Mouse (Mus musculus) heart, embryonic 11.5 days (tissue): Measurements from ENCODE around the gene Pola2. TPM values are rescaled to one million over a fixed set of nuclear protein-coding genes. Genes with fewer than 3 reads are reported as not detected.

Source experiments
- ATAC-seq: fragments of 200-750 bp; cut with Nextera tagmentation; replicated peaks from 2 replicates; pipeline ENCODE4 v1.8.0; 2017; ENCODE audit warnings: moderate library complexity; ENCODE audit not compliant: insufficient number of reproducible peaks, low FRiP score, low TSS enrichment
- H3K27ac ChIP-seq: fragments of 300-500 bp; sonication (generic); 2 replicates; pipeline ENCODE4 v1.5.1; 2014; ENCODE audit warnings: mild to moderate bottlenecking, low read depth, low read length
- H3K27me3 ChIP-seq: fragments of 300-500 bp; sonication (generic); 2 replicates; pipeline ENCODE4 v1.6.1; 2014; ENCODE audit warnings: mild to moderate bottlenecking, low read length, mixed read lengths; ENCODE audit not compliant: control insufficient read depth, insufficient read depth
- H3K36me3 ChIP-seq: fragments of 300-500 bp; sonication (generic); 2 replicates; pipeline ENCODE4 v1.6.1; 2014; ENCODE audit warnings: mild to moderate bottlenecking, low read length, moderate library complexity, mixed read lengths; ENCODE audit not compliant: control insufficient read depth, insufficient read depth
- H3K4me1 ChIP-seq: fragments of 300-500 bp; sonication (generic); 2 replicates; pipeline ENCODE4 v1.6.1; 2014; ENCODE audit warnings: low read length; ENCODE audit not compliant: control insufficient read depth, insufficient read depth
- H3K4me2 ChIP-seq: fragments of 300-500 bp; sonication (generic); 2 replicates; pipeline ENCODE4 v1.6.1; 2014; ENCODE audit warnings: mild to moderate bottlenecking, moderate library complexity
- H3K4me3 ChIP-seq: fragments of 300-500 bp; sonication (generic); 2 replicates; pipeline ENCODE4 v1.5.1; 2014; ENCODE audit warnings: low read depth, low read length
- H3K9ac ChIP-seq: fragments of 300-500 bp; sonication (generic); 2 replicates; pipeline ENCODE4 v1.6.1; 2014; ENCODE audit warnings: mild to moderate bottlenecking, low read depth, low read length, moderate library complexity
- H3K9me3 ChIP-seq: fragments of 300-500 bp; sonication (generic); replicated peaks from 2 replicates; pipeline ENCODE4 v1.6.1; 2016; ENCODE audit warnings: low read length; ENCODE audit not compliant: control insufficient read depth
- WGBS: fragments of 180-500 bp; shearing (Covaris S2); extraction: QIAGEN DNeasy Blood & Tissue Kit; methylation state at CpG from one replicate; pipeline ENCODE4 v1.1.7; 2014; ENCODE audit not compliant: insufficient replicate concordance; 5-methylcytosine and 5-hydroxymethylcytosine counted together
- polyA plus RNA-seq: library from polyadenylated mRNA; unstranded; fragments of >200 nt; fragmentation: Nextera tagmentation; extraction: Ambion mirVana; gene quantifications from 2 replicates; pipeline ENCODE4 v1.2.1, GENCODE M21; 2014

Gene Pola2
- polyA plus RNA-seq, 1 experiment from 2014 or later, result 58.9 TPM

DNA sequence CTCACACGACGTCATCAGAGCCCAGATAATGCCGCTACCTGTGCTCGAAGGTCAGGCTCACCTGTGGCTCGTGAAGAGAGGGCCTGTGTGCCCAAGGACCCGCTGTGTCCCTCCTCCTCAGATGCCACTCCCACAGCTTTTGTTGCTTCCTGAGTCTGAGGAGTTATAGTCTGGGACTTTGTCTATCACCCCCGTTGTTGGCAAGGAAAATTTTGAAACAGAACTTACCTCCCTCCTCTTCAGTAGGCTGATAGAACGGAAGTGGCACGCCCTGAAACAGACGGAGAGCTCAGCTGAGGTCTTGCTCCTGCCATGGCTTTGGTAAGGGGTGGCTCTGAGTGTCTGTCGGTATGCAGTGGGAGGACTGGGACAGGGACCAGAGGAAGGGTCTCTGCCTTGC lies 13.8 kb downstream of the Pola2 start:
- 94% methylated on average over 11 of the region's 11 CpGs for WGBS
- H3K4me3 ChIP-seq, result no peak overlapping the region
- H3K36me3 ChIP-seq, result peaks cover 24% of the 10 kb centered on the region
- no peak overlapping the region for H3K4me2 ChIP-seq
- peaks cover 37% of the 10 kb centered on the region for H3K4me1 ChIP-seq
- H3K27ac ChIP-seq, result no peak overlapping the region
- no peak for ATAC-seq
- no peaks in the 10 kb centered on the region for H3K9me3 ChIP-seq
- no peaks in the 10 kb centered on the region for H3K27me3 ChIP-seq
- H3K9ac ChIP-seq, result no peak overlapping the region

DNA sequence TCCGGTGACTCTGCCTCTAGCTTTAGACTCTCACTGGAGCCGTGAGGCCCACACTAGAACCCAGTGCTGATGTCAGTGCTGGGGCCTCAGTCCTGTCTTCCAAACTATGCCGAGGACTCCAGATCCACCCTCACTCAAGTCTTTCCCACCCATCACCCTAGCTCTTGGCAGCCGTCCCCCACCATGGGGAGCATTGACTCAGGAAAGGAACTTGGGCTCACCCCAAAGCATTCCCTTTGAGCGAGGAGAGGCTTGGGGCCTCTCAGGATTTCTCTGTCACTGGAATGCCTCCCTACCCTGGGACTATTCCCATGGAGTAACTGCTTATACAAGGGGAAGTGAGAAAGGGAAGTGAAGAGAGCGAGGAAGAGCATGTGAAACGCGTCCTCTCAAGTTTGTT lies 18.1 kb downstream of the Pola2 start:
- H3K36me3 ChIP-seq, result peaks cover 37% of the 10 kb centered on the region
- ATAC-seq, result no peak
- peaks cover 37% of the 10 kb centered on the region for H3K4me1 ChIP-seq
- no peak overlapping the region for H3K4me2 ChIP-seq
- 62% methylated on average over 8 of the region's 8 CpGs for WGBS
- H3K4me3 ChIP-seq, result no peak overlapping the region
- no peaks in the 10 kb centered on the region for H3K27me3 ChIP-seq
- peak overlapping the region; percentile 8; the same call in 1 of the 2 replicates for H3K9ac ChIP-seq
- H3K9me3 ChIP-seq, result no peaks in the 10 kb centered on the region
- H3K27ac ChIP-seq, result peak overlapping the region; percentile 69

DNA sequence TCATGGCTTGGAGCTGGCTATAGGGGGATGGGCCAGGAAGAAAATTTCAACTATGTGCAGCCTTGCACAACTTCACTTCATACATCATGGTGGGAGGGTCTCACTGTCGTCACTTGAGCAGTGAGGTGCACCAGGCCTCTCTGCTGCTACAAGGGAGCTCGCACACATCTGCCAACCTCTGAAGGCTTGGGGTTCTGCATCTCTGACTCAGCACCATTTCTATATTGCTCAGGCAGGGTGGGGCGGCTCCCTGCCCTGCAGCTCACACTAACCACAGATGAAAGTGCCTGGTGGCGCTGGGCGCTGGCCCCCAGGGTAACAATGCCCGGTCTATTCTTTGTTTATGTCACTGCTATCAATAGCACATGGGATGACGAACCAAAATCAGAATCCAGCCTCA lies 19.0 kb downstream of the Pola2 start:
- peak; percentile 63 for ATAC-seq
- Histone ChIP-seq H3K4me3 (no peak overlapping the region), H3K4me1 (peaks cover 37% of the 10 kb centered on the region), H3K9me3 (no peaks in the 10 kb centered on the region), H3K27me3 (no peaks in the 10 kb centered on the region), H3K27ac (peak overlapping the region; percentile 69), H3K4me2 (no peak overlapping the region), H3K9ac (no peak overlapping the region), H3K36me3 (peaks cover 33% of the 10 kb centered on the region)
- WGBS, result 38% methylated on average over 7 of the region's 7 CpGs

DNA sequence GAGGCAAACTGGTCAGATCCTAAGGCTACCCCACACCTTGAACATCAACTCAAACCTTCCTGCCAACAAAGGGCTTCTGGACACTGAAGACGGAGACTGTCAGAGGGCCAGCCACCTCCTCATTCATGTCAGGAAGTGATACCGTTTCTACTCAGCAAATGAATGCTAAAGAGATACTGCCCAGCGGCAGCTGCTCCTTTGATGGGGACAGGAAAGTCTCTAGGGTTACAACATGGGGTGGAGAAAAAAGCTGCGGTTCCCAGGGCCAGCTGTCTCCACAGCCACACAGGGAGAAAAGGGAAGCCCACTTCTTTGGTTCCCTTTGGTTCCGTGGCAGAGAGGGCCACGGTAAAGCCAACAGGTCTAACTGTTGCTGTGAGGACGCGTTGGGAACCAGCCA lies 19.9 kb downstream of the Pola2 start:
- 60% methylated on average over 8 of the region's 8 CpGs for WGBS
- peak overlapping the region; percentile 55; the same call in 1 of the 2 replicates for H3K27ac ChIP-seq
- H3K4me1 ChIP-seq, result peaks cover 37% of the 10 kb centered on the region
- H3K9ac ChIP-seq, result peak overlapping the region; percentile 13; the same call in 1 of the 2 replicates
- H3K36me3 ChIP-seq, result peaks cover 30% of the 10 kb centered on the region
- H3K4me2 ChIP-seq, result no peak overlapping the region
- no peaks in the 10 kb centered on the region for H3K27me3 ChIP-seq
- no peak overlapping the region for H3K4me3 ChIP-seq
- ATAC-seq, result no peak
- H3K9me3 ChIP-seq, result no peaks in the 10 kb centered on the region

DNA sequence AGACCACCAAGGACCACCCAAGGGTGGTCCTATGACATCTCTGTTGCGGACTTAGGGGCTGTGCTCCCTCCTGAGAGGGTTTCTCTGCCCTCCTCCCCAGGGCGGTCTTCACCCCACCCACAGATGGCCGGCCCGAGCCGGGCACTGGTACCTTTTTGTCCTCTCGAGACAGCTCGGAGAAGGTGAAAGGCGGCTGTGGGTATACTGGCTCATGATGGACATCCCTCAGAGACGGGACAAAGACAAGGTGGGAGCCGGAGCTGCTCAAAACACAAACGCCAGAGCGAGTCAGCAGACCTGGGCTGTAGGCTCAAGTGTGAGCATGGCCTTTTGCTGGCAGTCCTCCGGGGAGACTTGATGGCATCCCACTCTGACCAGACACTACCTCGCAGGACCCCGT lies 20.6 kb downstream of the Pola2 start:
- H3K4me3 ChIP-seq, result no peak overlapping the region
- H3K27me3 ChIP-seq, result no peaks in the 10 kb centered on the region
- peaks cover 39% of the 10 kb centered on the region for H3K4me1 ChIP-seq
- no peak overlapping the region for H3K4me2 ChIP-seq
- H3K36me3 ChIP-seq, result peaks cover 30% of the 10 kb centered on the region
- no peak overlapping the region for H3K27ac ChIP-seq
- no peaks in the 10 kb centered on the region for H3K9me3 ChIP-seq
- 88% methylated on average over 15 of the region's 15 CpGs for WGBS
- ATAC-seq, result no peak
- H3K9ac ChIP-seq, result 0 out of 2 replicates have a peak overlapping the region, but pooled peaks have one; percentile 30

DNA sequence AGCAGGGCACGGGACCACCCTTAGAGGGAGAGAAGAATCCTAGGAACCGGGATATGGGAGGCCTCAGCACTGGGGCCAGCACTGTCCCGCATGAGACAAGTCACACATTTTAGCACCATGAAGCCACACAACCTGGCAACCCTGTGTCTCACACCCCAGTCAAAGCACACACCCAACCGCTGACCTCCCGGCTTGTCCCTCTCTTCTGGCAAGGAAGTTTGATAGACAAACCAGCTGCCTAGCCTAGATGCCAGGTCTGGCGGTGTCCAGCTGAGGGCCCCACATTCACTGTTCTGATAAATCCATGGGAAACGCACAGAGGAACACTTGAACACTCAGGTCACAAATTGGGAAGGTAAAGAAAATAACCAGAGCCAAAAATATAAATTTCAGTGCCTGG lies 21.4 kb downstream of the Pola2 start:
- Histone ChIP-seq H3K27me3 (no peaks in the 10 kb centered on the region), H3K4me3 (no peak overlapping the region), H3K36me3 (peaks cover 22% of the 10 kb centered on the region), H3K9ac (0 out of 2 replicates have a peak overlapping the region, but pooled peaks have one; percentile 30), H3K4me1 (peaks cover 48% of the 10 kb centered on the region), H3K9me3 (no peaks in the 10 kb centered on the region), H3K27ac (no peak overlapping the region), H3K4me2 (no peak overlapping the region)
- WGBS, result 76% methylated on average over 7 of the region's 7 CpGs
- ATAC-seq, result no peak

DNA sequence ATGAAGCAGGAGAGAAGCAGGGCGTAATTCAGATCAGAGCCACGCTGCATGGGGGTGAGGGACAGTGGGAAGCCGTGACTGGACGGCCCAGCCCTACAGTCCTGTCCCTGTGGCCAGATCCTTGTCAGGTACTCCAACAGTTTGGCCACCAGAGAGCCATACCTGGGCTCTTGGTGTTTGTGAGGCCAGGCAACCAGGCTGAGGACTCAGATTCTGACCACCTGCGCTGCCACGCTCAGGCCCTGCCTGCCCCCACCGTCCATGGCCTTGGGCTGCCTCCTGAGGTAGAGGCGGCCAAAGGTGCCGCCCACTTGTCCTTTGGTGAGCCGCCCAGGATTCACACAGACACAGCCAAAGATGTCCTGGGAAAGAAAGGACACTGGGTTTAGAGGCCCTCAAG lies 23.3 kb downstream of the Pola2 start:
- Histone ChIP-seq H3K27me3 (no peaks in the 10 kb centered on the region), H3K4me1 (peaks cover 47% of the 10 kb centered on the region)
- 90% methylated on average over 10 of the region's 10 CpGs for WGBS

DNA sequence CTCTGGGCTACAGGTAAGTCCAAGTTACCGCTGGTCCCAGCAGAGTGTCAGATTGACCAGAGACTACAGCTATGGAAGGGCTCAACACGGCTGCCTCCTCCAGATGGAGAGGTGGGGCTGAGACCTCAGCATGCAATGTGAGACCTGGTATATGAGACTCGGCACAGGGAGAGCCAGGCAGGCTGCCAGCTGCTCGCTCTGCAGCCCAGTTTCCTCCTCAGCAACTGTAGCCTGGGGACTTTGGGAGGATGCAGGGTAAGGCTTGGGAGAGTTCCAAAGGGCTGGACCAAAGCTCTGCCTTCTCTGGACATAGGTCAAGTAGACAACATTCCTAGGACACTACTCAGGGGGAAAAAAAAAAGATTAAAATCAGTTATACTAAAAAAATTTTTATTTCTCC lies 23.8 kb downstream of the Pola2 start:
- 68% methylated on average over 4 of the region's 4 CpGs for WGBS
- Histone ChIP-seq H3K4me2 (no peak overlapping the region), H3K27me3 (no peaks in the 10 kb centered on the region), H3K9me3 (no peaks in the 10 kb centered on the region), H3K4me1 (peaks cover 47% of the 10 kb centered on the region), H3K9ac (no peak overlapping the region), H3K27ac (no peak overlapping the region), H3K36me3 (peaks cover 13% of the 10 kb centered on the region), H3K4me3 (no peak overlapping the region)
- ATAC-seq, result no peak

More for the DNA sequence above, 23.3 kb downstream of the Pola2 start:
- ATAC-seq, result no peak
- H3K36me3 ChIP-seq, result peaks cover 13% of the 10 kb centered on the region
- H3K4me2 ChIP-seq, result no peak overlapping the region
- H3K9me3 ChIP-seq, result no peaks in the 10 kb centered on the region
- H3K9ac ChIP-seq, result no peak overlapping the region
- H3K27ac ChIP-seq, result 0 out of 2 replicates have a peak overlapping the region, but pooled peaks have one; percentile 29
- no peak overlapping the region for H3K4me3 ChIP-seq

DNA sequence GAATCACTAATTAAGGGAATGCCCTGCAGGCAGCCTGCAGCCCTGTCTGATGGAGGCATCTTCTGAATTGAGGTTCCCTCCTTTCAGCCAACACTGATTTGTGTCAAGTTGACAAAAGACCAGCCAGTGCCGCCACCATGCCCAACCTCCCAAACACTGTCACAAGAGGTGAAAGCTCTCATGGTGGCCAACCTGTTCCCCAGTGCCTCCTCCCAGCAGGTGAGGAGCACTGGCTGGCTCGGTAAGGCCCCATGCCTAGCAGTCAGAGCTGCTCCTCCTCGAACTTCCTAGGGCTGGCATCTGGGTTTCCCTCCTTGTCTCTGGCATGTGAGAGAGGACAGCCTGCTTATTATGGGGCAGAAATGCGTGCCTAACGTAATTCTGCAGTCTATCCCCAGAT lies 24.3 kb downstream of the Pola2 start:
- no peak overlapping the region for H3K9ac ChIP-seq
- H3K27ac ChIP-seq, result no peak overlapping the region
- 78% methylated on average over 5 of the region's 5 CpGs for WGBS
- H3K4me1 ChIP-seq, result peaks cover 47% of the 10 kb centered on the region
- no peaks in the 10 kb centered on the region for H3K9me3 ChIP-seq
- H3K4me2 ChIP-seq, result no peak overlapping the region
- H3K27me3 ChIP-seq, result no peaks in the 10 kb centered on the region
- H3K4me3 ChIP-seq, result no peak overlapping the region
- H3K36me3 ChIP-seq, result peaks cover 13% of the 10 kb centered on the region
- no peak for ATAC-seq
